Mouse (Mus musculus): ENCODE measurements around the gene Dpp8. TPM values are rescaled to one million over a fixed set of nuclear protein-coding genes. Genes with fewer than 3 reads are reported as not detected.
A peak's percentile ranks its signal among the peaks of the same experiment; 100 is the strongest.

The Dpp8 gene
- polyA plus RNA-seq, 1 experiment from 2014 or later, result 72.5 TPM

GRCm38 (mm10) chr9:65103173-65103752 is 71.0 kb downstream of the Dpp8 start:
- ChIA-PET CTCF (no interaction called here), POLR2A (no interaction called here)
- H3K27me3 ChIP-seq, result peaks cover 16% of the 10 kb centered on the region
- no peak for ATAC-seq
- TF ChIP-seq CTCF (IDR thresholded peaks at IDR 0.05), result no peak
- in situ Hi-C loops (cut with MboI; ENCODE audit: low pct_unique_long_range_greater_than_20kb), result no loop called here
- no peak for DNase-seq (ENCODE audit: low read depth, low spot score)

- H3K27me3 ChIP-seq, result peaks cover 16% of the 10 kb centered on the region
- no peak for TF ChIP-seq CTCF (IDR thresholded peaks at IDR 0.05)
- ATAC-seq (no peak), DNase-seq (ENCODE audit: low read depth, low spot score) (no peak)
- ChIA-PET CTCF (interaction anchor here (1.3 kb wide), 1 partner anchor 13 kb away, joined by 3 read pairs; no protein-coding TSS in a partner anchor), POLR2A (no interaction called here)
- in situ Hi-C loops (cut with MboI; ENCODE audit: low pct_unique_long_range_greater_than_20kb), result no loop called here
Measured at GRCm38 (mm10) chr9:65106821-65107220, 74.6 kb downstream of the Dpp8 start.

GRCm38 (mm10) chr9:65107893-65108292 is 75.7 kb downstream of the Dpp8 start:
- peaks cover 17% of the 10 kb centered on the region for H3K27me3 ChIP-seq
- POLR2A ChIA-PET, result no interaction called here
- CTCF ChIA-PET, result no interaction called here
- ATAC-seq (no peak), DNase-seq (ENCODE audit: low read depth, low spot score) (no peak)
- TF ChIP-seq CTCF (IDR thresholded peaks at IDR 0.05), result no peak
- in situ Hi-C loops (cut with MboI; ENCODE audit: low pct_unique_long_range_greater_than_20kb), result no loop called here

- CTCF ChIA-PET, result interaction anchor here (1.3 kb wide), 1 partner anchor 14 kb away, joined by 3 read pairs; no protein-coding TSS in a partner anchor
- peaks cover 23% of the 10 kb centered on the region for H3K27me3 ChIP-seq
- in situ Hi-C loops (cut with MboI; ENCODE audit: low pct_unique_long_range_greater_than_20kb), result no loop called here
- no peak for TF ChIP-seq CTCF (IDR thresholded peaks at IDR 0.05)
- POLR2A ChIA-PET, result no interaction called here
- no peak for ATAC-seq
- DNase-seq (ENCODE audit: low read depth, low spot score), result no peak
Measured at GRCm38 (mm10) chr9:65109132-65110072, 77.2 kb downstream of the Dpp8 start.

GRCm38 (mm10) chr9:65111698-65112097 is 79.5 kb downstream of the Dpp8 start:
- ATAC-seq (no peak), DNase-seq (ENCODE audit: low read depth, low spot score) (no peak)
- TF ChIP-seq CTCF (IDR thresholded peaks at IDR 0.05), result no peak
- in situ Hi-C loops (cut with MboI; ENCODE audit: low pct_unique_long_range_greater_than_20kb), result no loop called here
- POLR2A ChIA-PET, result no interaction called here
- CTCF ChIA-PET, result no interaction called here
- H3K27me3 ChIP-seq, result peaks cover 13% of the 10 kb centered on the region

GRCm38 (mm10) chr9:65113694-65114093 is 81.5 kb downstream of the Dpp8 start:
- no peak for TF ChIP-seq CTCF (IDR thresholded peaks at IDR 0.05)
- DNase-seq (ENCODE audit: low read depth, low spot score) (no peak), ATAC-seq (no peak)
- ChIA-PET POLR2A (no interaction called here), CTCF (no interaction called here)
- peaks cover 7% of the 10 kb centered on the region for H3K27me3 ChIP-seq
- in situ Hi-C loops (cut with MboI; ENCODE audit: low pct_unique_long_range_greater_than_20kb), result no loop called here

- ATAC-seq (no peak), DNase-seq (ENCODE audit: low read depth, low spot score) (no peak)
- ChIA-PET POLR2A (no interaction called here), CTCF (interaction anchor here (0.8 to 1.5 kb wide), 3 partner anchors 31 to 38 kb away, joined by 3 to 4 read pairs (median 3); no protein-coding TSS in a partner anchor)
- TF ChIP-seq CTCF (IDR thresholded peaks at IDR 0.05), result no peak
- H3K27me3 ChIP-seq, result peaks cover 7% of the 10 kb centered on the region
- in situ Hi-C loops (cut with MboI; ENCODE audit: low pct_unique_long_range_greater_than_20kb), result loop anchor here (5.0 kb wide), 1 partner anchor 44 kb away; no protein-coding TSS in a partner anchor
Measured at GRCm38 (mm10) chr9:65115891-65116290, 83.7 kb downstream of the Dpp8 start.

GRCm38 (mm10) chr9:65117516-65117915 is 85.3 kb downstream of the Dpp8 start:
- POLR2A ChIA-PET, result no interaction called here
- peaks cover 10% of the 10 kb centered on the region for H3K27me3 ChIP-seq
- no peak for DNase-seq (ENCODE audit: low read depth, low spot score)
- CTCF ChIA-PET, result no interaction called here
- in situ Hi-C loops (cut with MboI; ENCODE audit: low pct_unique_long_range_greater_than_20kb), result loop anchor here (5.0 kb wide), 1 partner anchor 45 kb away; no protein-coding TSS in a partner anchor
- no peak for TF ChIP-seq CTCF (IDR thresholded peaks at IDR 0.05)
- no peak for ATAC-seq

GRCm38 (mm10) chr9:65120935-65121334 is 88.7 kb downstream of the Dpp8 start:
- DNase-seq (ENCODE audit: low read depth, low spot score) (no peak), ATAC-seq (no peak)
- in situ Hi-C loops (cut with MboI; ENCODE audit: low pct_unique_long_range_greater_than_20kb), result no loop called here
- POLR2A ChIA-PET, result interaction anchor here (1.1 kb wide), 1 partner anchor 39 kb away, joined by 3 read pairs; no protein-coding TSS in a partner anchor
- CTCF ChIA-PET, result interaction anchor here (0.6 to 3.9 kb wide), 11 partner anchors 8 to 61 kb away, joined by 3 to 21 read pairs (median 4); no protein-coding TSS in a partner anchor
- TF ChIP-seq CTCF (IDR thresholded peaks at IDR 0.05), result peak; percentile 87
- peaks cover 15% of the 10 kb centered on the region for H3K27me3 ChIP-seq

- in situ Hi-C loops (cut with MboI; ENCODE audit: low pct_unique_long_range_greater_than_20kb), result no loop called here
- no peak for ATAC-seq
- CTCF ChIA-PET, result interaction anchor here (1.1 to 1.3 kb wide), 2 partner anchors 12 to 42 kb away, joined by 3 read pairs; no protein-coding TSS in a partner anchor
- peaks cover 20% of the 10 kb centered on the region for H3K27me3 ChIP-seq
- TF ChIP-seq CTCF (IDR thresholded peaks at IDR 0.05), result no peak
- POLR2A ChIA-PET, result no interaction called here
- no peak for DNase-seq (ENCODE audit: low read depth, low spot score)
Measured at GRCm38 (mm10) chr9:65122545-65122944, 90.3 kb downstream of the Dpp8 start.

Measured in Patski (cell line).